Mouse (Mus musculus) CD4-positive, CD25-positive, alpha-beta regulatory T cell, adult 4 months (primary cell): Measurements from ENCODE around the gene Rev3l. TPM values are rescaled to one million over a fixed set of nuclear protein-coding genes. Genes with fewer than 3 reads are reported as not detected.
"Not testable (repeated sequence)": the region's sequence is repeated elsewhere in the genome, so short reads cannot be mapped to it uniquely, and the experiment has no call there.

Experiments used
- ATAC-seq: one replicate; pipeline ENCODE4 v1.8.0; 2017
- polyA plus RNA-seq, 2 experiments: library from polyadenylated mRNA; unstranded; fragments of 100-300 nt; shearing (Covaris generic); gene quantifications; one replicate each; pipeline ENCODE4 v1.2.1; 2017

Gene Rev3l
- polyA plus RNA-seq, 2 experiments from 2014 or later = 14.6 to 15.5 TPM

DNA sequence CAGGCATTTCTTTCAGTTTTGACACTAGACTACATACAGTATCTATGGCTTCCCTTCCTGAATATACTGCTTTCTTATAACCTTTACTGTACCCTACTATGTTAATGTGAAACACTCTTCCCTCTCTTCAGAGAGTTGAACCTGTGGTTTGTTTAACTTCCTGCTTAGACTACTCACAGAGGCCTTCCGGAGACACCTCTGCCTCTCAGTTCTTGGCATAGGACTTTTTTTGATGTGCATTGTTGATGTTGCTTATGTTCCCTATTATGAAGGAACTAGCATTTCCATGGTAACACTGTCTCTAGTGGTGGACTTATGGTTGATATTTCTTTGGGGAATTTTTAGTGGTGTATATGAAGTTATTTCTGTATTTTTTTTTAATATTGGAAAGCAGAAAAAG, 61.4 kb downstream of the Rev3l start:
- ATAC-seq = peak; percentile 98

DNA sequence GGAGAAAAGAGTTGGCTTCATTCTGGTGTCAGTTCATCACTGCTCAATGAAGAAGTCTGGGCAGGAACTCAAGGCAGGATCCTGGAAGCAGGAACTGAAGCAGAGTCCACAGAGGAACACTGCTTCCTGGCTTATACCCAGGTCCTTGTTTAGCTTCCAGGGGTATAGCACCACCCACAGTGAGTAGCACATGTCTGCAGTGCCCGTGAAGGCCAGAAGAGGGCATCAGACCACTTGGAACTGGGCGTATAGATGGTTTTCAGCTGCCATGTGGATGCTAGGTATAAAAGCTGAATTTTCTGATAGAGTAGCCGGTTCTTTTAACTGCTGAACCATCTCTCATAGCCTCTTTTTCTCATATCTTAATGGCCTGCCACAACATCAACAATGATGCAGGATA, 79.6 kb downstream of the Rev3l start:
- peak; percentile 70 for ATAC-seq

DNA sequence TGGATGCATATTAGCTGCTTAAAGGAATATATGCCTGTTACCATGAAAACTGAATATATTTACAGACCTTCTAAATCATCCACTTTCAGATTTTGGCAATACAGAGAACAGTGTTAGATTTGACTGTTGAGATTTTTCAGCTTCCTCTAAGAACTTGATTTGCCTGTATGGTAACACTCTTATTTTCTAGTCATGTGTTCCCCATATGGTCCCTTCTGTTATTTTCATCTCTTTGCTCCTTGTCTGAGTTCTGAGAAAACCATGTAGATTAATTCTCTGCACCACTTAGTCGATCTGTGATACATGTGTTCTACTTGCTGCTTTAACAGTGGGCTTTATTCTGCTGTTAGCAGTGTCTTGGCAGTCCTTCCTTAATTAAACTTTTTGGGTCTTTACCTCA, 110.7 kb downstream of the Rev3l start:
- ATAC-seq = no peak

DNA sequence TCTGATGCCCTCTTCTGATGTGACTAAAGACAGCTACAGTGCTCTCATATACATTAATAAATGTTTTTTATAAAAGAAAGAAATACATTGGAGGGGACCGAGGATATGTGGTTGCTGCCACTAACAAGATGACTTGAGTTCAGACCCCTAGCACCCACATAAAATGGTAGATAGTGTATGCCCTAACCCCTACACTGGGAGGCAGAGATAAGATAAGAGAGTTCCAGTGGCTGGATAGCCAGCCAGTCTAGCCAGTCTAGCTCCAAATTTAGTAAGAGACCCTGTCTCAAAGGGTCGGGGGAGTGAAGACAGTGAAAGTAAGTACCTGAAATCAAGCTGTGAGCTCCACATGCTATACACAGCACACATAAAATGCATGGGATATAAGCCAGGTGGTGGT, 133.6 kb downstream of the Rev3l start:
- ATAC-seq = no peak

DNA sequence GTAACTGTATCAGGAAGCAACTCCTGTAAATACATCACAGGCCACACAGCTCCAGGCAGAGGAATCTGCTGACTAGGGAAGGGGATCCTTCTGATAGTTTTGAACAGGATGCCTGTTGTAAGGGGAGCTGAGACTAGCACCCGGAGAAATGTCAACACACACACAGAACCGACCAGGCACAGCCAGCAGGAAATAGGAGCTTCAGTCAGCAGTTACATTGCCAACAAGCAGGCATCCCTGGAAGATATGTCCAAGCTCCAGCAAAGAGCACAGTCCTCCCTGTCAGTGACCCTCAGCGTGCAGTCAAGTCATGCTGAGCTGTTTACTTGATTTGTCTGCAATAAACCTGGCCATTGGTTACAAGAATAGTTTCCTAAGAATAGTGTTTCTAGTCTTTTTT, 156.7 kb downstream of the Rev3l start:
- ATAC-seq = no peak

DNA sequence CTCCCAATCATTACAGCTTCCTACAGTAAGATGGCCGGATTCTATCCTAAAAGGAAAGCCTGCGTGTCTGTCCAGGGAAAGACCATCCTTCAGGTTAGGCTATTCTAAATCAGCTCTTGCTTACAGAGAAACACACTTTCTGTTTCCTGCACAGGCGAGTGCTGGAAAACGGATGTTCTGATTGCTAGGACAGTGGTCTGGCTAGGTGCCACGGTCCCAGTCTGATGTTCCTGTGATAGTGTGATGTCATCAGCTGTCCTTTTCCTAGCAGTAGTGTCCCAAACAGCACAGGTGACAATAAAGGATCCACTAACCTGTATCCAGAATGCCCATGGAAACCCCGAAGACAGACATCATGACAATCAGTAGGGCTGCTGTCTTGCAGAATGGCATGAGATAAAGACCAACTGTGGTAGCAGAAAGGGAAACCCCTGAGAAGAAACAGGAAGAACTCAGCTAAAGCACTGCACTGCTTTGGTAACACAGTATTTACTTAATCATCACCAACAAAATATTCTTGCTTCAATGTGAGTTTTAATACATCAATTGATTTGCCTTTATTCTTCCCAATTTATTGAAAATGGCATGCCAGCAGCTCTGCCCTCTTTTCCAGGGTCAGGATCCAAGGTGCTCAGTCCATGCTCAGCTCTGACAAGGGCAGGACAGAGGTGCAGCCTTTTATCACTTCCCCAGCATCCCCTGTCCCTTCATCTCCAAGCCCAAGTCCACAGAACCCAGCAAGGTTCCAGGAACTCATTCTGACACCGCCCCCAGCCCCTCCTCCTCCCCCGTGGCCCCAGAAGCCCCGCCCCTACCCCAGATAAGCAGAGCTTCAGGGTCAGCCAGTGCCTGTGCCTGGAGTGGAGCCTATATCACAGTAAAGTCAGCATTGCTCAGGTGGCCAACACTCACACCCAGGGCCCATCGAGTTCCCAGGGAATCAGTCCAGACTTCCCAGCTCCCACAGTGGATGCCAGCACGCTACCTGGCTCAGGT, 162.1 kb downstream of the Rev3l start:
- peak; percentile 21 for ATAC-seq

DNA sequence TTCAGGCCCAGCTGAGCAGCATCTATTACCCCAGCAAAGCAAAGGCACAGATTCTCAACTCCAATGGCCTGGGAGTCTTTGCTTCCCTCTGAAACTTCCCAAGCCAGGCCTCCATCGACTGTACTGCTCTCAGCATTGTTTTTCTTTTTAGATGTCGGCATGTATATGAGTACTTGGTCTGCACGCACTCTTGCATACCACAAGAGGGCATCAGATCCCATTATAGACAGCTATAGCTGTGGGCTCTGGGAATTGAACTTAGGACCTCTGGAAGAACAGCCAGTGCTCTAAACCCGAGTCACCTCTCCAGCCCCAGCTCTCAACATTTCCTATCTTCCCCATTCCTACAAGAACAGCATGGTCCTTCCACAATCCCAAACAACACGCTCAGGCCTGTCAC, 164.6 kb downstream of the Rev3l start:
- no peak for ATAC-seq

DNA sequence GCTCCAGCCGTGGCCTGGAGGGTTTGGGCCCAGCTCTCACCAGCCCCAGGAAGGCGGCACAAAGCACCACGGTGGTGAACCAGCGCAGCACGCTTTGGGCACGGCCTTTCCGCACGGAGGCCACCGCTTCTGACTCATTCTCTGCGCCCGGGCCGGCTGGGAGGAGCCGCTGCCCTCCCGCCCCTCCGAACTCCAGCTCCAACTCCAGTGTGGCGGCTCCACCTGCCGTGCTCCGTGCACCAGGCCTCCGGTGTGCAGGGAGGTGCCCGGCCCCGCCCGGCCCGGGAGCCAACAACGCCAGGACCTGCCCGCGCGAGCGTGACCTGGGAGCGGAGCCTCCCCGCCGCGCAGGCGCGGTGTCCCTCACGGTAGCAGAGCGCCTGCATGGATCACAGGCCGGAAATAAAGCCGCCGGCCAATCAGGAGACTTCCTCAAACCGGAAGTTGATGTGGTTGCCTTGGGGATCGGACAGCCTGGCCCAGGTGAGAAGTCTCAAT, 167.0 kb downstream of the Rev3l start, which contains the start of gene Mfsd4b4:
TSS of gene Mfsd4b4 (minus strand) at position 365 of the 498 bp plus-strand sequence.
- peak; percentile 92 for ATAC-seq

DNA sequence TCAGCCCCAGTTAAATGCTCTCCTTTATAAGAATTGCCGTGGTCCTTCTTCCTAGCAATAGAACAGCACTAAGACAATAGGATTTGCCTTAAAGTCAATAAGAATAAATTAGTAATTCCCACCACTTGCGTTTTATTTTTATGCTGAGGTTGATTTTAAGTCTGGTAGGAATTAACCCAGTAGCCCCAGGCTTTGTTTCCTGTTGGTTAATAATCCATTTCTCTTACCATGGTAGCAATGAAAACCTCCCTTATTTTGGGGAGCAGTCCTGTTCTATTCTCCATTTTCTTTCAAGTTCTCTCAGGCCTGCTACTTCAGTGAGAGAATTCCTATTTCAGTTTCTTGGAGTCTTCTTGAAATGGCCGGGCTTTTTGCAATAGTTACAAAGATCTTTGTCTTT, 172.3 kb downstream of the Rev3l start:
- ATAC-seq = no peak

DNA sequence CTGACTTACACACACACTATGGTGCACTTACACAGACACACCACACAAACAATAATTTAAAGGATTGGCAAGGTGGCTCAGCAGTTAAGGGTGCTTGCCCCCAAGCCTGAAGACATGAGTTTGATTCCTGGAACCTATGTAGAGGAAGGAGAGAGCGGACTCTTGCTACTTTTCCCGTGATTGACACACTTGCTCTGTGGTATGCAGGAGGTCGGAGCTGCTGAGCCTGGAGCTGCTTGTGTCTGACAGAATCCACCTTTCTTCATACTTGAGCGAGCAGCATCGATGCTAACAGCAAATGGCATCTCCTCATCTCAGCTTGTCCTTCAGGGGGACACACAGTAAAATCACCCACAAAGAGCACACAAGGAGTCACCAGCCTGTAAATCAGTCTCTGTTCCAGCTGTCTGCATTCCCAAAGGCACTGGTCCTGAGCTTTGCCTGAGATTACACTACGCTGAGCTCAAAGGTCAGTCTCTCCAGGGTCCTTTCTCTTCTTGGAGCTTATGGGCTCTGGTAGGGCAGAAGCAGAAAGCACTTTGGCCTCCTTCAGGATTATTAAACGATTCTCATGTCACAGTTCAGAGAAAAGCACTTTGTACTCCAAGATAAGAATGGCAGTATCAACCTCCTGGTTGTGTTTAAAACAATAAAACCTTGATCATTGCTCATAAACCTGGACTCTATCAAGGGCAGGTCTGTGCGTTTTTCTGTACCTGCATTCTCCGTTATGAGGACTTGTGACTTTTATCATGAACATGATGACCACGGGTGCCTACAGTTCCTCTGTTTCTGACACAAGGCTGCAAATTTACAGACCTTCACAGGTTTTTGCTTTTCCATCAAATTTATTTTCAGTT, 175.1 kb downstream of the Rev3l start:
- no peak for ATAC-seq

DNA sequence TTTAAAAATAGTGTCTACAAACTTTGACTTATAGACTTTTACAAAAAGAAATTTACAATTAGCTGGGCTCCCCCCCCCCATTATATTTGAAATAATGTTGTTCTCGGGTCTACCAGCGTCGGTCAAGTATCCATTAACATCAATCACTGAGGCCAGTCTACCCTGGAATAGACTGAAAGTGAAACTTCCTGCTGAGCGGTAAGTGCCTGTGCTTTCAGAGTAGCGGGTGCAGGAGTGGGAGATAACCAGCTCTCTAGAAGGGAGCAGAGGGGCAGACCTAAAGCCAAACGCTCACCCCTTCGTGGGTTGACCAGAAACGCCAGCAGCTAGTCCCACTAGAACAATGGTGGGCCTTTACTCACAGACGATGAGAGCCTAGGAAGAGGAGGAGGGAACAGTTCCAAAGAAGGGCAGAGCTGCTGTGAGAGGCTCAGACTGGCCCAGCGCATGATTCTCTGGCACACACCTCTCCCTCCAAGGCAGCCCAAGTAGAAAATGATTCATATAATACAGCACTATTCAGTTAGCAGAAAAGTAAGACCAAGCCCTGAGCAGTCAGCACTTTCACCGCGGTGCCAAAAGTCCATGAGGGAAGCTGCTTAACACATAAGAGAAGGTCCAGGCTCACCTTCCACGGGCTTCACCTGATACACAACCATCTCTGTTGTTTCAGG, 177.0 kb downstream of the Rev3l start:
- peak; percentile 78 for ATAC-seq

DNA sequence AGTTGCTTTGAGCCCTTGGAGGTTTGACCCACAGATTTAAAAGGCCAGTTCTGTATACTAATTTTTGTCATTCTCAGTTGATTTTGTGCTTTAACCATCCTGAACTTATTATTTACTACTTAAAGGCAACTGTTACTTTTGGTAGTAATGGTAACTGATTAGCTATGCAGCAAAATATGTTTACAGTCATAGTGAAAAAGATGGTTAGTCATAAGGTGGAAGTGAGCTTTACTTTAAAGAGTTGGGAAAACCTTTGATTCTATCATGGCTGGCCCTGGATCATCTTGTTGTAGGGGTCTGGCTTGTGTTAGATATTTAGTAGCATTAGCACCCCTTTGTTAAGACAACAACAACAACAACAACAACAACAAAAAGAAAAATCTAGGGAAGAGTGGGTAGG, 180.7 kb downstream of the Rev3l start:
- no peak for ATAC-seq

DNA sequence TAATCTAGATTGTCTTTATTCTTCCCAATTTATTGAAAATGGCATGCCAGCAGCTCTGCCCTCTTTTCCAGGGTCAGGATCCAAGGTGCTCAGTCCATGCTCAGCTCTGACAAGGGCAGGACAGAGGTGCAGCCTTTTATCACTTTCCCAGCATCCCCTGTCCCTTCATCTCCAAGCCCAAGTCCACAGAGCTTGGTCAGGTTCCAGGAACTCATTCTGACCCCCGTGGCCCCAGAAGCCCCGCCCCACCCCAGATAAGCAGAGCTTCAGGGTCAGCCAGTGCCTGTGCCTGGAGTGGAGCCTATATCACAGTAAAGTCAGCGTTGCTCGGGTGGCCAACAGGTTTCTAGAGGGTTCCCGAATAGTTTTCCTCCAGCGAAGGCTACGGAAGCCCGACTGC, 192.6 kb downstream of the Rev3l start:
- ATAC-seq = not testable (repeated sequence)

Other genes starting within 250 kb of the Rev3l start
- gene Traf3ip2, start 119.2 kb upstream of the Rev3l start, polyA plus RNA-seq = 10 to 100 TPM; 35.5 to 37.9 TPM
- 1 to 10 TPM; 2.3 to 2.4 TPM for gene Mfsd4b4, start 167.1 kb downstream of the Rev3l start, polyA plus RNA-seq
- gene Mfsd4b2, start 194.8 kb downstream of the Rev3l start, polyA plus RNA-seq = not detected
- not detected for gene Mfsd4b3, start 228.0 kb downstream of the Rev3l start, polyA plus RNA-seq